ENCODE assay signal across 19 mouse cellular contexts in genomic region chr16:56645251-56645650, GRCm38 (mm10).
A peak's percentile ranks its signal among the peaks of the same experiment; 100 is the strongest.
DNase-seq lines count a peak whose midpoint lies in the region; ATAC-seq lines count a peak whose summit lies in the region.
"Had no signal": no experiment of that assay in that cellular context is flagged by ENCODE, and none has a peak within 500 bp of the region (broad histone marks: within the 10 kb centered on the region; RNA-seq: fewer than 3 reads in every experiment).

No protein-coding gene starts in this region.

- H3K36me3 ChIP-seq in hindbrain, embryonic 11.5 days (ENCODE audit: control insufficient read depth, insufficient read depth, low read length) = no peaks in the 10 kb centered on the region
- no peaks in the 10 kb centered on the region for H3K36me3 ChIP-seq in hindbrain, embryonic 10.5 days
- H3K36me3 ChIP-seq in midbrain, embryonic 14.5 days (ENCODE audit: control insufficient read depth, insufficient read depth, low read length) = no peaks in the 10 kb centered on the region
- no peaks in the 10 kb centered on the region for H3K36me3 ChIP-seq in midbrain, embryonic 11.5 days (ENCODE audit: control insufficient read depth, insufficient read depth, low read length)
- H3K36me3 ChIP-seq: embryonic facial prominence, embryonic 13.5 days; limb, embryonic 15.5 days; stomach, embryonic 15.5 days had no signal

- WGBS in hindbrain, embryonic 11.5 days = 55% methylated on average over 2 of the region's 2 CpGs
- 58% methylated on average over 2 of the region's 2 CpGs for WGBS in hindbrain, embryonic 10.5 days
- WGBS in midbrain, embryonic 14.5 days = 18% methylated on average over 2 of the region's 2 CpGs
- 50% methylated on average over 2 of the region's 2 CpGs for WGBS in midbrain, embryonic 11.5 days

- H3K4me1 ChIP-seq in hindbrain, embryonic 11.5 days (replicated peaks; ENCODE audit: control insufficient read depth, insufficient read depth, low read length) = no peaks in the 10 kb centered on the region
- no peaks in the 10 kb centered on the region for H3K4me1 ChIP-seq in hindbrain, embryonic 10.5 days (replicated peaks)
- H3K4me1 ChIP-seq in midbrain, embryonic 14.5 days (ENCODE audit: control insufficient read depth, insufficient read depth, low read length) = no peaks in the 10 kb centered on the region
- no peaks in the 10 kb centered on the region for H3K4me1 ChIP-seq in midbrain, embryonic 11.5 days (ENCODE audit: control insufficient read depth, insufficient read depth, low read length)
- H3K4me1 ChIP-seq: embryonic facial prominence, embryonic 13.5 days; forebrain, embryonic 13.5 days; stomach, embryonic 15.5 days had no signal

- no peak for ATAC-seq in cerebellum, adult (ENCODE audit: insufficient number of reproducible peaks, low FRiP score, low TSS enrichment)
- ATAC-seq in hindbrain, embryonic 11.5 days (ENCODE audit: low FRiP score) = no peak
- ATAC-seq in midbrain, embryonic 14.5 days (ENCODE audit: low FRiP score, low TSS enrichment) = no peak
- no peak for ATAC-seq in midbrain, embryonic 11.5 days (ENCODE audit: low FRiP score)
- ATAC-seq: forebrain, embryonic 13.5 days had no signal

- no peak overlapping the region for H3K4me3 ChIP-seq in hindbrain, embryonic 11.5 days (ENCODE audit: low read depth, low read length)
- no peak overlapping the region for H3K4me3 ChIP-seq in hindbrain, embryonic 10.5 days
- no peak overlapping the region for H3K4me3 ChIP-seq in midbrain, embryonic 14.5 days (replicated peaks; ENCODE audit: low read depth, low read length)
- no peak overlapping the region for H3K4me3 ChIP-seq in midbrain, embryonic 11.5 days (ENCODE audit: low read depth, low read length)
- H3K4me3 ChIP-seq: embryonic facial prominence, embryonic 13.5 days; forebrain, embryonic 13.5 days; limb, embryonic 15.5 days; stomach, embryonic 15.5 days had no signal

- H3K4me2 ChIP-seq in hindbrain, embryonic 11.5 days (replicated peaks; ENCODE audit: low read depth, low read length) = no peak overlapping the region
- H3K4me2 ChIP-seq in midbrain, embryonic 14.5 days (ENCODE audit: low read length) = no peak overlapping the region
- H3K4me2 ChIP-seq in midbrain, embryonic 11.5 days = no peak overlapping the region
- H3K4me2 ChIP-seq: embryonic facial prominence, embryonic 13.5 days; forebrain, embryonic 13.5 days; limb, embryonic 15.5 days; stomach, embryonic 15.5 days had no signal

- no peak overlapping the region for H3K27ac ChIP-seq in hindbrain, embryonic 11.5 days (ENCODE audit: low read depth, low read length)
- no peak overlapping the region for H3K27ac ChIP-seq in hindbrain, embryonic 10.5 days
- no peak overlapping the region for H3K27ac ChIP-seq in midbrain, embryonic 14.5 days (replicated peaks; ENCODE audit: low read depth, low read length)
- H3K27ac ChIP-seq in midbrain, embryonic 11.5 days (ENCODE audit: low read depth, low read length) = no peak overlapping the region
- H3K27ac ChIP-seq: embryonic facial prominence, embryonic 13.5 days; forebrain, embryonic 13.5 days; limb, embryonic 15.5 days; macrophage; stomach, embryonic 15.5 days had no signal

- H3K27me3 ChIP-seq in hindbrain, embryonic 11.5 days (ENCODE audit: control insufficient read depth, insufficient read depth, low read length) = no peaks in the 10 kb centered on the region
- H3K27me3 ChIP-seq in hindbrain, embryonic 10.5 days (ENCODE audit: insufficient read depth, poor library complexity, severe bottlenecking) = no peaks in the 10 kb centered on the region
- no peaks in the 10 kb centered on the region for H3K27me3 ChIP-seq in midbrain, embryonic 14.5 days (ENCODE audit: control insufficient read depth, insufficient read depth, low read length)
- no peaks in the 10 kb centered on the region for H3K27me3 ChIP-seq in midbrain, embryonic 11.5 days (ENCODE audit: control insufficient read depth, insufficient read depth, low read length)
- H3K27me3 ChIP-seq: embryonic facial prominence, embryonic 13.5 days; forebrain, embryonic 13.5 days; limb, embryonic 15.5 days; stomach, embryonic 15.5 days had no signal

- DNase-seq in cerebellum, postnatal 10 days = peak; percentile 85
- peak; percentile 4 for DNase-seq in hindbrain, embryonic 11.5 days (ENCODE audit: low spot score)
- no peak for DNase-seq in hindbrain, embryonic 10.5 days (ENCODE audit: low spot score)
- peak; percentile 73 for DNase-seq in midbrain, embryonic 14.5 days
- no peak for DNase-seq in midbrain, embryonic 11.5 days (ENCODE audit: low spot score, missing footprints)
- DNase-seq in retina, postnatal 7 days (ENCODE audit: low read depth, low spot score) = peak; percentile 11
- no peak for DNase-seq in layer of hippocampus, adult 8-10 months (ENCODE audit: low spot score in 2 of 2)
- DNase-seq: B cell, adult 2 months; cerebellum, adult 2 months; gastrocnemius, postnatal 25 days; kidney, postnatal 10 days; right cerebral cortex, postnatal 4 days; thymus, postnatal 14 days had no signal

- H3K9me3 ChIP-seq in hindbrain, embryonic 11.5 days (ENCODE audit: control insufficient read depth, low read length) = no peaks in the 10 kb centered on the region
- H3K9me3 ChIP-seq in hindbrain, embryonic 10.5 days = no peaks in the 10 kb centered on the region
- H3K9me3 ChIP-seq in midbrain, embryonic 14.5 days (ENCODE audit: control insufficient read depth, low read length) = no peaks in the 10 kb centered on the region
- H3K9me3 ChIP-seq in midbrain, embryonic 11.5 days (ENCODE audit: control insufficient read depth, low read length) = no peaks in the 10 kb centered on the region
- H3K9me3 ChIP-seq: embryonic facial prominence, embryonic 13.5 days; forebrain, embryonic 13.5 days; limb, embryonic 15.5 days; stomach, embryonic 15.5 days had no signal

- no peak overlapping the region for H3K9ac ChIP-seq in hindbrain, embryonic 11.5 days (ENCODE audit: low read depth, low read length)
- H3K9ac ChIP-seq in midbrain, embryonic 14.5 days (replicated peaks; ENCODE audit: low read length) = no peak overlapping the region
- no peak overlapping the region for H3K9ac ChIP-seq in midbrain, embryonic 11.5 days (ENCODE audit: low read length)
- H3K9ac ChIP-seq: embryonic facial prominence, embryonic 13.5 days; forebrain, embryonic 13.5 days; limb, embryonic 15.5 days; stomach, embryonic 15.5 days had no signal

Comparison
In these comparisons a context has a peak if more than half of its experiments do, and no peak if none do; other contexts are left out.
1. DNase-seq: peak in cerebellum, postnatal 10 days (2 of 2), hindbrain, embryonic 11.5 days (single experiment), midbrain, embryonic 14.5 days (single experiment) and retina, postnatal 7 days (single experiment); none in hindbrain, embryonic 10.5 days (single experiment), midbrain, embryonic 11.5 days (single experiment) and layer of hippocampus, adult 8-10 months (0 of 2).